Mouse (Mus musculus) heart, embryonic 10.5 days (tissue): Measurements from ENCODE around the gene 0610030E20Rik. TPM values are rescaled to one million over a fixed set of nuclear protein-coding genes. Genes with fewer than 3 reads are reported as not detected.

ENCODE experiments used
- DNase-seq: peaks from one replicate; pipeline ENCODE4 v3.0.0-alpha.2; 2017; ENCODE audit warnings: low spot score
- H3K27ac ChIP-seq: fragments of 300-500 bp; sonication (generic); 2 replicates; pipeline ENCODE4 v1.5.1; 2016; ENCODE audit warnings: mild to moderate bottlenecking
- H3K27me3 ChIP-seq: fragments of 300-500 bp; sonication (generic); 2 replicates; pipeline ENCODE4 v1.6.1; 2016; ENCODE audit warnings: mild to moderate bottlenecking; ENCODE audit not compliant: poor library complexity, insufficient read depth, severe bottlenecking
- H3K36me3 ChIP-seq: fragments of 300-500 bp; sonication (generic); 2 replicates; pipeline ENCODE4 v1.6.1; 2016; ENCODE audit warnings: mild to moderate bottlenecking, moderate library complexity
- H3K4me1 ChIP-seq: fragments of 300-500 bp; sonication (generic); 2 replicates; pipeline ENCODE4 v1.6.1; 2016; ENCODE audit warnings: mild to moderate bottlenecking
- H3K4me3 ChIP-seq: fragments of 300-500 bp; sonication (generic); 2 replicates; pipeline ENCODE4 v1.5.1; 2016; ENCODE audit warnings: mild to moderate bottlenecking, moderate library complexity
- H3K9me3 ChIP-seq: fragments of 300-500 bp; sonication (generic); 2 replicates; pipeline ENCODE4 v1.6.1; 2016; ENCODE audit warnings: mild to moderate bottlenecking, moderate library complexity
- WGBS: fragments of 180-500 bp; shearing (Covaris S2); methylation state at CpG from one replicate; pipeline ENCODE4 v1.1.7; 2016; 5-methylcytosine and 5-hydroxymethylcytosine counted together
- polyA plus RNA-seq: library from polyadenylated mRNA; unstranded; fragments of >200 nt; fragmentation: Nextera tagmentation; extraction: Ambion mirVana; gene quantifications from 2 replicates; pipeline ENCODE4 v1.2.1, GENCODE M21; 2016

The 0610030E20Rik gene
- polyA plus RNA-seq = 17.3 and 24.9 TPM in 2 replicates

GRCm38 (mm10) chr6:72347166-72347941, at the start of gene 0610030E20Rik:
Gene 0610030E20Rik, plus strand, starts transcription at chr6:72347317.
- Histone ChIP-seq H3K27me3 (no peaks in the 10 kb centered on the region), H3K4me3 (peak within 1 kb of the TSS; percentile 83), H3K4me1 (peaks cover 47% of the 10 kb centered on the region), H3K36me3 (peaks cover 33% of the 10 kb centered on the region), H3K27ac (peak within 1 kb of the TSS; percentile 98), H3K9me3 (no peaks in the 10 kb centered on the region)
- DNase-seq = peak; percentile 91
- under 1% methylated on average over 72 of the region's 72 CpGs for WGBS

- Histone ChIP-seq H3K36me3 (no peaks in the 10 kb centered on the region), H3K27ac (no peak overlapping the region), H3K4me1 (peaks cover 21% of the 10 kb centered on the region), H3K27me3 (no peaks in the 10 kb centered on the region), H3K4me3 (no peak overlapping the region), H3K9me3 (no peaks in the 10 kb centered on the region)
- no peak for DNase-seq
- 78% methylated on average over 3 of the region's 3 CpGs for WGBS
These were observed 49.3 kb upstream of the 0610030E20Rik start for GRCm38 (mm10) chr6:72297825-72298224.

GRCm38 (mm10) chr6:72302349-72302925, 44.7 kb upstream of the 0610030E20Rik start:
- no peak overlapping the region for H3K4me3 ChIP-seq
- no peak for DNase-seq
- no peak overlapping the region for H3K27ac ChIP-seq
- 71% methylated on average over 11 of the region's 11 CpGs for WGBS
- no peaks in the 10 kb centered on the region for H3K9me3 ChIP-seq
- H3K27me3 ChIP-seq = no peaks in the 10 kb centered on the region
- H3K4me1 ChIP-seq = peaks cover 28% of the 10 kb centered on the region
- no peaks in the 10 kb centered on the region for H3K36me3 ChIP-seq

GRCm38 (mm10) chr6:72303510-72303909, 43.6 kb upstream of the 0610030E20Rik start:
- Histone ChIP-seq H3K9me3 (no peaks in the 10 kb centered on the region), H3K4me1 (peaks cover 28% of the 10 kb centered on the region), H3K36me3 (no peaks in the 10 kb centered on the region), H3K4me3 (no peak overlapping the region), H3K27ac (peak overlapping the region; percentile 49; the same call in 1 of the 2 replicates), H3K27me3 (no peaks in the 10 kb centered on the region)
- DNase-seq = no peak
- 55% methylated on average over 9 of the region's 9 CpGs for WGBS

GRCm38 (mm10) chr6:72312198-72312597, 34.9 kb upstream of the 0610030E20Rik start:
- H3K27ac ChIP-seq = peak overlapping the region; percentile 86; the same call in 1 of the 2 replicates
- H3K36me3 ChIP-seq = peaks cover 18% of the 10 kb centered on the region
- 87% methylated on average over 3 of the region's 3 CpGs for WGBS
- no peaks in the 10 kb centered on the region for H3K9me3 ChIP-seq
- H3K4me1 ChIP-seq = peaks cover 29% of the 10 kb centered on the region
- no peak for DNase-seq
- no peak overlapping the region for H3K4me3 ChIP-seq
- H3K27me3 ChIP-seq = no peaks in the 10 kb centered on the region

GRCm38 (mm10) chr6:72313124-72313867, 33.8 kb upstream of the 0610030E20Rik start:
- 54% methylated on average over 11 of the region's 11 CpGs for WGBS
- peaks cover 29% of the 10 kb centered on the region for H3K36me3 ChIP-seq
- DNase-seq = no peak
- H3K4me1 ChIP-seq = peaks cover 29% of the 10 kb centered on the region
- H3K9me3 ChIP-seq = no peaks in the 10 kb centered on the region
- H3K4me3 ChIP-seq = peak overlapping the region; percentile 27
- no peaks in the 10 kb centered on the region for H3K27me3 ChIP-seq
- peak overlapping the region; percentile 86 for H3K27ac ChIP-seq

GRCm38 (mm10) chr6:72315384-72315783, 31.7 kb upstream of the 0610030E20Rik start:
- 70% methylated on average over 2 of the region's 2 CpGs for WGBS
- Histone ChIP-seq H3K4me1 (peaks cover 29% of the 10 kb centered on the region), H3K27ac (peak overlapping the region; percentile 53; the same call in 1 of the 2 replicates), H3K27me3 (no peaks in the 10 kb centered on the region), H3K4me3 (no peak overlapping the region), H3K36me3 (peaks cover 50% of the 10 kb centered on the region), H3K9me3 (no peaks in the 10 kb centered on the region)
- DNase-seq = no peak

- WGBS = 38% methylated on average over 1 of the region's 1 CpGs
- no peak for DNase-seq
- Histone ChIP-seq H3K4me3 (no peak overlapping the region), H3K27ac (peak overlapping the region; percentile 56; the same call in 1 of the 2 replicates), H3K9me3 (no peaks in the 10 kb centered on the region), H3K36me3 (peaks cover 56% of the 10 kb centered on the region), H3K27me3 (no peaks in the 10 kb centered on the region), H3K4me1 (peaks cover 29% of the 10 kb centered on the region)
These were observed 31.1 kb upstream of the 0610030E20Rik start for GRCm38 (mm10) chr6:72316044-72316443.

GRCm38 (mm10) chr6:72318440-72318839, 28.7 kb upstream of the 0610030E20Rik start:
- WGBS = 74% methylated on average over 5 of the region's 5 CpGs
- no peak for DNase-seq
- H3K4me1 ChIP-seq = peaks cover 14% of the 10 kb centered on the region
- H3K27ac ChIP-seq = no peak overlapping the region
- H3K4me3 ChIP-seq = no peak overlapping the region
- no peaks in the 10 kb centered on the region for H3K27me3 ChIP-seq
- H3K36me3 ChIP-seq = peaks cover 68% of the 10 kb centered on the region
- H3K9me3 ChIP-seq = no peaks in the 10 kb centered on the region

GRCm38 (mm10) chr6:72319019-72319418, 28.1 kb upstream of the 0610030E20Rik start:
- no peak for DNase-seq

GRCm38 (mm10) chr6:72322936-72323335, 24.2 kb upstream of the 0610030E20Rik start:
- Histone ChIP-seq H3K4me1 (no peaks in the 10 kb centered on the region), H3K36me3 (peaks cover 96% of the 10 kb centered on the region), H3K27ac (no peak overlapping the region), H3K27me3 (no peaks in the 10 kb centered on the region), H3K9me3 (no peaks in the 10 kb centered on the region), H3K4me3 (no peak overlapping the region)
- no peak for DNase-seq
- WGBS = 94% methylated on average over 3 of the region's 3 CpGs

More at GRCm38 (mm10) chr6:72319019-72319418, 28.1 kb upstream of the 0610030E20Rik start:
- Histone ChIP-seq H3K27ac (no peak overlapping the region), H3K9me3 (no peaks in the 10 kb centered on the region), H3K4me1 (peaks cover 8% of the 10 kb centered on the region), H3K4me3 (no peak overlapping the region), H3K27me3 (no peaks in the 10 kb centered on the region), H3K36me3 (peaks cover 74% of the 10 kb centered on the region)
- WGBS = 80% methylated on average over 11 of the region's 11 CpGs

GRCm38 (mm10) chr6:72323786-72324508, 23.2 kb upstream of the 0610030E20Rik start:
- 81% methylated on average over 6 of the region's 6 CpGs for WGBS
- no peak overlapping the region for H3K27ac ChIP-seq
- H3K4me3 ChIP-seq = no peak overlapping the region
- no peak for DNase-seq
- peaks cover 96% of the 10 kb centered on the region for H3K36me3 ChIP-seq
- H3K27me3 ChIP-seq = no peaks in the 10 kb centered on the region
- H3K9me3 ChIP-seq = no peaks in the 10 kb centered on the region
- no peaks in the 10 kb centered on the region for H3K4me1 ChIP-seq
